Mouse (Mus musculus): Measurements from ENCODE around the gene Dync2h1. TPM values are rescaled to one million over a fixed set of nuclear protein-coding genes. Genes with fewer than 3 reads are reported as not detected.
"Not testable (repeated sequence)": the region's sequence is repeated elsewhere in the genome, so short reads cannot be mapped to it uniquely, and the experiment has no call there.

Gene Dync2h1
- total RNA-seq (2014; rRNA removed; ENCODE audit: low replicate concordance) = 6.4 and 8.6 TPM in 2 replicates
- polyA plus RNA-seq (2015; fragmentation: Nextera tagmentation; extraction: Ambion mirVana) = 3.2 and 3.7 TPM in 2 replicates

DNA sequence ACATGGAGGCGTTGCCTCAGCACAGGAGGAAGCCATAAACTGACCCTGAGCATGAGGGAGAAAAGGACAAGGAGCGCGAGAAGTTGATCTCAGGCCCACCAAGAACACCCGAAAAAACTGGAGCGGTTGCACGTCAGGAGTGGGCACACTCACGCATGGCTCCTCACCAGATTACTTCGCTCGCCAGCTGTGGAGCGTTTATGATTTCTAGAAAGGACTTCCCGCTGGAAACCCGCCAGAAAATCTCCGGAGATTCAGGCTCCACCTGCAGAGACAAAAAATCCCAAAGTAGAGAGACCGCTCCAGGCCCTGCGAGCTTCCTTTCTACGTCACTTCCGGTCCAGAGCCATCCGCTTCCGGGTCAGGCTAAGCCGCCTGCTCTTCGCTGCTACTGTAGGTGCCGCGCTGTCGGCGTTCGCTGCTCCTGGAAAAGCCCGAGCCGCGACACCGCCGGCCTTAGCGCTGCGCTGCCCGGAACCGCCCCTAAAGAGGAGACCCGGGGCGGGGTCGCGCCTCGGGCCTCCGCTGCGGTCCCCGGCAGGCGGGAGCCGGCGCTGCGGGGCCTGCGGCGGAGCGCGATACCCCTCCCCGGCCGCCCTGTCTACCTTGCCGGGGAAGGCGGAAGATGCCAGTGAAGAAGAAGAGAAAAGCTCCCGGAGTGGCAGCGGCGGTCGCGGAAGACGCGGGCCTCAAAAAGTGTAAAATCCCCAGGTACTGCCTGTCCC is at the start of gene Dync2h1, which contains the start of gene Dcun1d5:
Gene Dync2h1, minus strand, starts transcription at position 275 of the 725 bp plus-strand sequence.
Gene Dcun1d5, plus strand, starts transcription at position 349 of the 725 bp plus-strand sequence.
- no peaks in the 10 kb centered on the region for H3K27me3 ChIP-seq (ENCODE audit: control insufficient read depth, insufficient read depth, low read length)
- peak within 1 kb of the TSS; percentile 69 for H3K4me2 ChIP-seq (ENCODE audit: low read depth, low read length)
- DNase-seq (ENCODE audit: low spot score) (peak; percentile 97), ATAC-seq (ENCODE audit: insufficient read depth, low read depth) (peak; percentile 99)
- TF ChIP-seq EP300 (IDR thresholded peaks at IDR 0.05; ENCODE audit: low read depth) (peak; percentile 64; the same call in 1 of the 2 replicates), CTCF (IDR thresholded peaks at IDR 0.05; ENCODE audit: low read depth) (no peak)
- peak within 1 kb of the TSS; percentile 82 for H3K9ac ChIP-seq (replicated peaks; ENCODE audit: low read depth, low read length)
- H3K4me3 ChIP-seq (ENCODE audit: low read depth, low read length) = peak within 1 kb of the TSS; percentile 73
- under 1% methylated on average over 61 of the region's 62 CpGs for WGBS
- H3K4me1 ChIP-seq (ENCODE audit: control insufficient read depth, insufficient read depth) = peaks cover 24% of the 10 kb centered on the region; the same call in 1 of the 2 replicates
- no peaks in the 10 kb centered on the region for H3K36me3 ChIP-seq (replicated peaks; ENCODE audit: control insufficient read depth, insufficient read depth, low read length)
- no peaks in the 10 kb centered on the region for H3K9me3 ChIP-seq (replicated peaks; ENCODE audit: control insufficient read depth, low read length)
- H3K27ac ChIP-seq (ENCODE audit: low read depth) = peak within 1 kb of the TSS; percentile 95

DNA sequence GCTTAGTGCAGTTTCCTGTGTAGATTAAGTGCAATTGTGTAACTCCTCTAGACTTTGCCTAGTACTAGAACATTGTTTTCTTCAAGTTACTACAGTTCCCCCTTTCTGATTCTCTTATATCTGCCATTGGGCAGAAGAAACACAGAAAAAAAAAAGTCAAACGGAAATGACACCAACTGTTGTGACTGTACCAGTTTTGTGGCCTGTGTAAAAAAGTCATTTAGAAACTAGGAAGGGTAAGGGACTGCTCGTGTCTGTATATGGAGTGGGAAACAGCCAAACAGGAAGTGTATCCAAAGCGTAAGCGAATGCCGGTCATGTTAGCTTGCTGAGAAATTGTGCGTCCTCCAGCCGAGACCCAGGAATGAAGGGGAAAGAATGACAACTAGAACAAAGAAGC is 37.2 kb upstream of the Dync2h1 start:
- Histone ChIP-seq H3K4me2 (ENCODE audit: low read depth, low read length) (no peak overlapping the region), H3K9ac (replicated peaks; ENCODE audit: low read depth, low read length) (no peak overlapping the region), H3K27me3 (ENCODE audit: control insufficient read depth, insufficient read depth, low read length) (no peaks in the 10 kb centered on the region), H3K36me3 (replicated peaks; ENCODE audit: control insufficient read depth, insufficient read depth, low read length) (no peaks in the 10 kb centered on the region), H3K9me3 (replicated peaks; ENCODE audit: control insufficient read depth, low read length) (no peaks in the 10 kb centered on the region), H3K27ac (ENCODE audit: low read depth) (no peak overlapping the region), H3K4me1 (ENCODE audit: control insufficient read depth, insufficient read depth) (no peaks in the 10 kb centered on the region), H3K4me3 (ENCODE audit: low read depth, low read length) (no peak overlapping the region)
- DNase-seq (ENCODE audit: low spot score) = no peak
- no peak for ATAC-seq (ENCODE audit: insufficient read depth, low read depth)
- 68% methylated on average over 7 of the region's 7 CpGs for WGBS
- TF ChIP-seq CTCF (IDR thresholded peaks at IDR 0.05; ENCODE audit: low read depth) (no peak), EP300 (IDR thresholded peaks at IDR 0.05; ENCODE audit: low read depth) (no peak)

DNA sequence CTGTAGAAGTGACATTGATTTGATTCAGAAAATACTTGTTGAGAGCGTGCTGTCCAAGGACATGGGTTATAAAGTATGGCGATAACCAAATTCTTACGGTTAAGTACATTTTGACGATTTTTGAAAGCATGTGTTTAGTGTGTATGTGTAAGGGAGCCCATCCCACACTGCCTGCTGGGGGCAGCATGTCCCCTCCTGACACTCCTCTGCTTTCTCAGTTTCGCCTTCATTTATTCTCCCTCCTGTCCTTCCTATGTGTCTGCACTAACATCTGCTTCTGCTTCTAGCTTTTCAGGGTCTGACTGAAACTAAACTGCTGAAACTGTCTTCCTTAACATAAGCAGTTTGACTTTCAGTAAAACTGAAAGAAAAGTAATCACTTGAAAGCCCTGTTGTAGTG is 36.8 kb upstream of the Dync2h1 start:
- H3K4me3 ChIP-seq (ENCODE audit: low read depth, low read length) = no peak overlapping the region
- H3K9ac ChIP-seq (replicated peaks; ENCODE audit: low read depth, low read length) = no peak overlapping the region
- ATAC-seq (ENCODE audit: insufficient read depth, low read depth) (no peak), DNase-seq (ENCODE audit: low spot score) (peak; percentile 12)
- TF ChIP-seq EP300 (IDR thresholded peaks at IDR 0.05; ENCODE audit: low read depth) (no peak), CTCF (IDR thresholded peaks at IDR 0.05; ENCODE audit: low read depth) (no peak)
- H3K4me1 ChIP-seq (ENCODE audit: control insufficient read depth, insufficient read depth) = no peaks in the 10 kb centered on the region
- H3K27ac ChIP-seq (ENCODE audit: low read depth) = no peak overlapping the region
- H3K27me3 ChIP-seq (ENCODE audit: control insufficient read depth, insufficient read depth, low read length) = no peaks in the 10 kb centered on the region
- H3K36me3 ChIP-seq (replicated peaks; ENCODE audit: control insufficient read depth, insufficient read depth, low read length) = no peaks in the 10 kb centered on the region
- H3K9me3 ChIP-seq (replicated peaks; ENCODE audit: control insufficient read depth, low read length) = no peaks in the 10 kb centered on the region
- WGBS = 85% methylated on average over 5 of the region's 5 CpGs
- no peak overlapping the region for H3K4me2 ChIP-seq (ENCODE audit: low read depth, low read length)

DNA sequence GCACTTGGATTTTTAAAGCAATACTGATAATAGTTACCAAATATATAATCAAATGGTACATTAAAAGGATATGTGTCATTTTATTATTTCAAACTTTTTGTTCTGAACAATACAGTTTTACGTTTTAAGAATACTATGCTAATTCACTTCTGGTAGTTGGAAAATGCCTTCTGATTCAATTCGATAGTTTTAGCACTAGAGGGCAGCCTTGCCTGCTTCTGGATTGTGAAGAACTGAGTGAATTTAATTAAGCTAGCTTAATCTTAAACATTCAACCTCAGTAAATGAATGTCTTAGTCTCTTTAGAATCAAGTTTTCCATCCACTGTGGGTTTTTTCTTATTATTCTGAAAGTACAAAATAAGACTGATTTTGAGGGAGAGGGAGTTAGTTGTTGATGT is 32.0 kb upstream of the Dync2h1 start:
- no peaks in the 10 kb centered on the region; the same call in 1 of the 2 replicates for H3K36me3 ChIP-seq (replicated peaks; ENCODE audit: control insufficient read depth, insufficient read depth, low read length)
- H3K27me3 ChIP-seq (ENCODE audit: control insufficient read depth, insufficient read depth, low read length) = no peaks in the 10 kb centered on the region
- 45% methylated on average over 2 of the region's 2 CpGs for WGBS
- no peak overlapping the region for H3K4me2 ChIP-seq (ENCODE audit: low read depth, low read length)
- H3K4me3 ChIP-seq (ENCODE audit: low read depth, low read length) = no peak overlapping the region
- no peaks in the 10 kb centered on the region for H3K4me1 ChIP-seq (ENCODE audit: control insufficient read depth, insufficient read depth)
- no peak overlapping the region for H3K27ac ChIP-seq (ENCODE audit: low read depth)
- DNase-seq (ENCODE audit: low spot score) (no peak), ATAC-seq (ENCODE audit: insufficient read depth, low read depth) (no peak)
- no peaks in the 10 kb centered on the region for H3K9me3 ChIP-seq (replicated peaks; ENCODE audit: control insufficient read depth, low read length)
- TF ChIP-seq CTCF (IDR thresholded peaks at IDR 0.05; ENCODE audit: low read depth) (peak; percentile 53), EP300 (IDR thresholded peaks at IDR 0.05; ENCODE audit: low read depth) (no peak)
- no peak overlapping the region for H3K9ac ChIP-seq (replicated peaks; ENCODE audit: low read depth, low read length)

DNA sequence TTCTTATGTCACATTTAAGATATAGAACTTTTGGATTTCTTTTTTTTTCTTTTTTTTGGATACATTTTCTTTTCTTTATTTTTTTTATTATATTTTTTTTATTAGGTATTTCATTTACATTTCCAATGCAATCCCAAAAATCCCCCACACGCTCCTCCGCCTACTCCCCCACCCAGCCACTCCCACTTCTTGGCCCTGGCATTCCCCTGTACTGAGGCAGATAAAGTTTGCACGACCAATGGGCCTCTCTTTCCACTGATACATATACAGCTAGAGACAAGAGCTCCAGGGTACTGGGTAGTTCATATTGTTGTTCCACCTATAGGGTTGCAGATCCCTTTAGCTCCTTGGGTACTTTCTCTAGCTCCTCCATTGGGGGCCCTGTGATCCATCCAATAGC is 6.4 kb upstream of the Dync2h1 start:
- 81% methylated on average over 3 of the region's 3 CpGs for WGBS
- not testable (repeated sequence) for H3K9ac ChIP-seq (replicated peaks; ENCODE audit: low read depth, low read length); H3K36me3 ChIP-seq (replicated peaks; ENCODE audit: control insufficient read depth, insufficient read depth, low read length); H3K27me3 ChIP-seq (ENCODE audit: control insufficient read depth, insufficient read depth, low read length); H3K27ac ChIP-seq (ENCODE audit: low read depth); H3K4me3 ChIP-seq (ENCODE audit: low read depth, low read length); DNase-seq (ENCODE audit: low spot score); ATAC-seq (ENCODE audit: insufficient read depth, low read depth); H3K4me2 ChIP-seq (ENCODE audit: low read depth, low read length); H3K9me3 ChIP-seq (replicated peaks; ENCODE audit: control insufficient read depth, low read length)
- H3K4me1 ChIP-seq (ENCODE audit: control insufficient read depth, insufficient read depth) = peaks cover 12% of the 10 kb centered on the region; the same call in 1 of the 2 replicates

All from heart, postnatal 0 days (tissue).